Mouse (Mus musculus) c-Kit-positive CD71-positive TER-119-positive erythroid progenitor cells, embryonic 14.5 days (primary cell): ENCODE results near the gene Cd59b.

ENCODE experiments used
- DNase-seq: peaks from one replicate; pipeline ENCODE4 v3.0.0-alpha.2; 2013; ENCODE audit warnings: low spot score

Cd59b gene

GRCm38 (mm10) chr2:104069704-104070185 is at the start of gene Cd59b:
Gene Cd59b (plus strand): TSS chr2:104069849.
- DNase-seq: peak; percentile 65

- DNase-seq: no peak
Measured at GRCm38 (mm10) chr2:104023096-104023495, 46.6 kb upstream of the Cd59b start.

- DNase-seq: no peak
Measured at GRCm38 (mm10) chr2:104024656-104025055, 45.0 kb upstream of the Cd59b start.

- DNase-seq: peak; percentile 81
Measured at GRCm38 (mm10) chr2:104027458-104028138, 42.1 kb upstream of the Cd59b start, which contains the start of gene Fbxo3. Gene Fbxo3 (plus strand): TSS chr2:104027721.

- peak; percentile 35 for DNase-seq
Measured at GRCm38 (mm10) chr2:104028139-104028723, 41.4 kb upstream of the Cd59b start, which contains the start of gene 4931422A03Rik. Gene 4931422A03Rik (minus strand): TSS chr2:104028361.

- DNase-seq: peak; percentile 60
Measured at GRCm38 (mm10) chr2:104029074-104029473, 40.6 kb upstream of the Cd59b start.

- DNase-seq: no peak
Measured at GRCm38 (mm10) chr2:104030381-104030780, 39.3 kb upstream of the Cd59b start.

- DNase-seq: no peak
Measured at GRCm38 (mm10) chr2:104032056-104032455, 37.6 kb upstream of the Cd59b start.

- peak; percentile 78 for DNase-seq
Measured at GRCm38 (mm10) chr2:104034832-104035472, 34.7 kb upstream of the Cd59b start.

- no peak for DNase-seq
Measured at GRCm38 (mm10) chr2:104035595-104035994, 34.1 kb upstream of the Cd59b start.

- no peak for DNase-seq
Measured at GRCm38 (mm10) chr2:104036316-104036715, 33.3 kb upstream of the Cd59b start.

- no peak for DNase-seq
Measured at GRCm38 (mm10) chr2:104038236-104038635, 31.4 kb upstream of the Cd59b start.

- no peak for DNase-seq
Measured at GRCm38 (mm10) chr2:104041632-104042031, 28.0 kb upstream of the Cd59b start.

GRCm38 (mm10) chr2:104042766-104043165 is 26.9 kb upstream of the Cd59b start:
- DNase-seq: no peak

GRCm38 (mm10) chr2:104043624-104044478 is 25.8 kb upstream of the Cd59b start:
- DNase-seq: no peak

GRCm38 (mm10) chr2:104044479-104045080 is 25.1 kb upstream of the Cd59b start:
- no peak for DNase-seq

GRCm38 (mm10) chr2:104058381-104058780 is 11.3 kb upstream of the Cd59b start:
- DNase-seq: no peak

GRCm38 (mm10) chr2:104058954-104059353 is 10.7 kb upstream of the Cd59b start:
- no peak for DNase-seq

GRCm38 (mm10) chr2:104059786-104060185 is 9.9 kb upstream of the Cd59b start:
- DNase-seq: no peak

- no peak for DNase-seq
Measured at GRCm38 (mm10) chr2:104060996-104061395, 8.7 kb upstream of the Cd59b start.

GRCm38 (mm10) chr2:104062665-104063064 is 7.0 kb upstream of the Cd59b start:
- no peak for DNase-seq

- DNase-seq: no peak
Measured at GRCm38 (mm10) chr2:104064152-104064551, 5.5 kb upstream of the Cd59b start.
